Mouse (Mus musculus) ES-Bruce4 (cell line): ENCODE results near the gene Ntsr1. TPM values are rescaled to one million over a fixed set of nuclear protein-coding genes. Genes with fewer than 3 reads are reported as not detected.

Source experiments
- H3K27ac ChIP-seq: 2 replicates; pipeline ENCODE4 v1.5.1; 2012; ENCODE audit warnings: low read length, inconsistent platforms; ENCODE audit not compliant: insufficient read depth
- H3K27me3 ChIP-seq: 2 replicates; pipeline ENCODE4 v1.6.1; 2012; ENCODE audit warnings: mild to moderate bottlenecking, low read length, inconsistent platforms; ENCODE audit not compliant: control insufficient read depth, poor library complexity, insufficient read depth, severe bottlenecking
- H3K36me3 ChIP-seq: 2 replicates; pipeline ENCODE4 v1.6.1; 2012; ENCODE audit warnings: inconsistent platforms, mild to moderate bottlenecking, low read length, moderate library complexity; ENCODE audit not compliant: control insufficient read depth, poor library complexity, insufficient read depth, severe bottlenecking
- H3K4me1 ChIP-seq: one replicate; pipeline ENCODE4 v1.8.1; 2011; ENCODE audit warnings: low read length; ENCODE audit not compliant: control insufficient read depth, insufficient read depth
- H3K4me3 ChIP-seq: 2 replicates; pipeline ENCODE4 v1.5.1; 2011; ENCODE audit warnings: low read depth, mild to moderate bottlenecking, low read length
- H3K9ac ChIP-seq: 2 replicates; pipeline ENCODE4 v1.6.1; 2012; ENCODE audit warnings: low read depth, mild to moderate bottlenecking, inconsistent platforms; ENCODE audit not compliant: poor library complexity, severe bottlenecking
- H3K9me3 ChIP-seq: replicated peaks from 2 replicates; pipeline ENCODE4 v1.6.1; 2012; ENCODE audit warnings: mild to moderate bottlenecking, low read length, inconsistent platforms; ENCODE audit not compliant: control insufficient read depth, poor library complexity, insufficient read depth, severe bottlenecking
- CTCF ChIP-seq: IDR thresholded peaks from one replicate; pipeline ENCODE4 v1.8.1; 2011; ENCODE audit warnings: low read depth, low read length
- EP300 ChIP-seq: IDR thresholded peaks from 2 replicates; pipeline ENCODE4 v1.6.1; 2011; ENCODE audit warnings: low read depth, low read length; ENCODE audit not compliant: insufficient read depth
- POLR2A ChIP-seq: IDR thresholded peaks from one replicate; pipeline ENCODE4 v1.8.1; 2011; ENCODE audit warnings: low read length; ENCODE audit not compliant: insufficient read depth
- polyA plus RNA-seq: library from polyadenylated mRNA; stranded (reverse); fragments of >200 nt; gene quantifications from 2 replicates; pipeline ENCODE4 v1.2.4, GENCODE M21; 2011; ENCODE audit warnings: low read depth; ENCODE audit not compliant: missing spikeins, insufficient read depth, insufficient read length

Gene Ntsr1
- polyA plus RNA-seq, 1 experiment, result not detected

DNA sequence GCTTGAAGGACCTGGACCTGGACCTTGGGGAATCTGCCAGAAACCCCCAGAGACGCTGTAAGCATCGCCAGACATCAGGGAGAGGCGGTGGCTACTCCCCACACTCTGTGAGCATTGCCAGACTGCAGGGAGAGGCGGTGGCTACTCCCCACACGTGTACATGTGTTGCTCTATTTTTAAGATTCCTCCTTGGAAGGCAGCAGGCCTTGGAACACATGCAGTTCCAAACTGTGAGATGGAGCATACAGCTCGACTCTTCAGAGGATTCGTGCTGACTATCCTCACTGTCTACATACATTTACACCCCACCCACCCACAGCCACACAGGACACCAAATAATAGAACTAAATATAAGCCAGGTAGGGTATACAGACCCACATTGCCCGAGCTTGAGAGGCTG lies 3.9 kb upstream of the Ntsr1 start:
- Histone ChIP-seq H3K27ac (no peak overlapping the region), H3K36me3 (no peaks in the 10 kb centered on the region), H3K9me3 (no peaks in the 10 kb centered on the region), H3K27me3 (no peaks in the 10 kb centered on the region), H3K4me3 (no peak overlapping the region), H3K4me1 (no peaks in the 10 kb centered on the region), H3K9ac (no peak overlapping the region)
- TF ChIP-seq POLR2A (no peak), CTCF (no peak), EP300 (no peak)

DNA sequence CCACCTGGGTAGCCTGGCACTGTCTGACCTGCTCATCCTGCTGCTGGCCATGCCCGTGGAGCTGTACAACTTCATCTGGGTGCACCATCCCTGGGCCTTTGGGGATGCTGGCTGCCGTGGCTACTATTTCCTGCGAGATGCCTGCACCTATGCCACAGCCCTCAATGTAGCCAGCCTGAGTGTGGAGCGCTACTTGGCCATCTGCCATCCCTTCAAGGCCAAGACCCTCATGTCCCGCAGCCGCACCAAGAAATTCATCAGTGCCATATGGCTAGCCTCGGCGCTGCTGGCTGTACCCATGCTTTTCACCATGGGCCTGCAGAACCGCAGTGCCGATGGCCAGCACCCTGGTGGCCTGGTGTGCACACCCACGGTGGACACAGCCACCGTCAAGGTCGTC lies 950 bp downstream of the Ntsr1 start:
- Histone ChIP-seq H3K36me3 (no peaks in the 10 kb centered on the region), H3K9me3 (no peaks in the 10 kb centered on the region), H3K27ac (no peak overlapping the region), H3K4me1 (no peaks in the 10 kb centered on the region), H3K4me3 (no peak overlapping the region), H3K27me3 (no peaks in the 10 kb centered on the region), H3K9ac (no peak overlapping the region)
- TF ChIP-seq CTCF (no peak), POLR2A (no peak), EP300 (no peak)

DNA sequence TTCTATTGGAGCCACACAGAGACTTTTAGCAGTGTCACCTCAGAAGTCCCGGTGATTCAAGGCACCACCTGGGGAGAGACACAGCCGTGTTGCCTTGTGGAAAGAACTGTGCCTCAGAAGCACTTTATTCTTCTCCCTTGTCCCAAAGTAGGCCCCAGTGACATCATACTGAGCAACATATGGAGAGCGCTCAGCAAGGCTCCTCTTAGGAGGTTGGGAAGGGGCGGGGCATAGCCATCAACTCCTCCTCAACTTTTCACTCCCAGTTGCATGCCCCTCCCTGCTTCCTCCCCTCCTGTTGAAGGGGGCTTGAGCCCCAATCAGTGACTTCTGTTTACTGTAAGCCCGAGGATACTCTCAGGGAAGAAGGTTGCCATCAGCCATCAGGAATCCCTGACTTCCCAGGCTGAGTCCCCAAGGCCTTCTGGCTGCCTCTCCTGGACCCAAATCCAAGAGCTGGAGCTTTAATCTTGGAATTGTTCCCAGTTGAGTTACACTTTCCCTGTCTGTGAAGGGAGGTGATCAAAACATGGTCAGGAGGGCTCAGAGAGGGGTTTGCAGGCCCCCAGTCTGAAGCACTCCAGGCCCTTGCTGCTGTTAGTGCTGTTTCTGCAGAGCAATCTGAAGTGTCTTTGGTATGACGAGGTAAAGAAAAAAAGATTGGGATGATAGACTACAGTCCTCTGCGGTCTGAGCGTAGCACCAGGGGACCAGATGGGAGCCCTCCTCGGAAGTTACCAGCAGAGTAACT lies 1.6 kb downstream of the Ntsr1 start:
- TF ChIP-seq POLR2A (no peak), EP300 (no peak), CTCF (no peak)
- Histone ChIP-seq H3K36me3 (no peaks in the 10 kb centered on the region), H3K9ac (no peak overlapping the region), H3K27me3 (no peaks in the 10 kb centered on the region), H3K9me3 (no peaks in the 10 kb centered on the region), H3K4me1 (no peaks in the 10 kb centered on the region), H3K4me3 (no peak overlapping the region), H3K27ac (no peak overlapping the region)

DNA sequence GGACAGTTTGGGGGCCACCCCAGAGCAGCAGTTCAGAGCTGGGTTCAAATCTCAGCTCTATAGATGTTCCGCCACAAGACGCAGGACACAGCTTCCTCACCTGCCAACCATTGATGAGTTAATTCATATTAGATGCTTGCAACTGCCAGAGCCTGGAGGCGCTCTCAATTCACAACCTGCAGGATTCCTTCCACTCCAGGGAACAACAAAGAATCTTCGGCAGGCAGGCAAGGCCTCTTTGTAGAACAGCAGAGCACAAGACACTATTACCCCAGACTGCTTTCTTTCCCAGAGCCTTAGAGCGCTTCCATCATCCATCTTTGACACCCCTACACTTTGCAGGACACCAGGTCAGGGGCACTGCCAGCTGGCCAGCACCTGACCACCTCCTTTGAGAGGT lies 6.5 kb downstream of the Ntsr1 start:
- H3K4me3 ChIP-seq, result no peak overlapping the region
- H3K9me3 ChIP-seq, result no peaks in the 10 kb centered on the region
- H3K36me3 ChIP-seq, result no peaks in the 10 kb centered on the region
- no peaks in the 10 kb centered on the region for H3K27me3 ChIP-seq
- H3K4me1 ChIP-seq, result no peaks in the 10 kb centered on the region
- TF ChIP-seq POLR2A, result no peak
- no peak for TF ChIP-seq CTCF
- no peak for TF ChIP-seq EP300
- H3K9ac ChIP-seq, result no peak overlapping the region
- H3K27ac ChIP-seq, result no peak overlapping the region

DNA sequence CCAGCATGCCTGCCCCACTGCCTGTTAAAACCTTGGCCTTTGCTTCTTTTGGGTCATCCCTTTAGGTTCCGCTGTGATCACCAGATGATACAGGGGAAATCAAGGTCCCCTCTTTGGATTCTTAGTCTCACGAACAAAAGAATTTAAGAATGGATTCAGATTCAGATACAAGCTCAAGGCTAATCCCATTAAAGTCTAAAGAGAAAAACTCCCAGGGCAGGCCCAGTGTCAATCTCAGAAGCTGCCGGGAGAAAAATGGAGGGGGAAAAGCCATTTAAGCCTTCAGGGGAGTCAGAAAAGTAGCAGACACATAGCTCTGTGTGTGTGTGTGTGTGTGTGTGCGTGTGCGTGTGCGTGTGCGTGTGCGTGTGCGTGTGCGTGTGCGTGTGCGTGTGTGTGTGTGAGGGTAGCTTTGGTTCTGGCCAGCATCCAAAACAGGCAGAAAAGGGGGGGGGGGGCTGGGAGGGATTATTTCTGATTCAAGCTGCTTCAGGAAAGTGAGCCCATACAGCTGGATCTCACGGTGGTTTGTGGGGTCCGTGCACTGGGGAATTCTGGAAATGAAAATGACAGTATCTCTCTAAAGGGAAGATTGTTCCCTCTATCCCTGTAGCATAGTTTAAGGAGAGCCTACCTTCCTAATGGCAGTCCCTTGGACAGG lies 8.8 kb downstream of the Ntsr1 start:
- Histone ChIP-seq H3K9ac (no peak overlapping the region), H3K27me3 (no peaks in the 10 kb centered on the region), H3K36me3 (no peaks in the 10 kb centered on the region), H3K27ac (no peak overlapping the region), H3K4me1 (no peaks in the 10 kb centered on the region), H3K9me3 (no peaks in the 10 kb centered on the region), H3K4me3 (no peak overlapping the region)
- TF ChIP-seq CTCF (no peak), POLR2A (no peak), EP300 (no peak)

DNA sequence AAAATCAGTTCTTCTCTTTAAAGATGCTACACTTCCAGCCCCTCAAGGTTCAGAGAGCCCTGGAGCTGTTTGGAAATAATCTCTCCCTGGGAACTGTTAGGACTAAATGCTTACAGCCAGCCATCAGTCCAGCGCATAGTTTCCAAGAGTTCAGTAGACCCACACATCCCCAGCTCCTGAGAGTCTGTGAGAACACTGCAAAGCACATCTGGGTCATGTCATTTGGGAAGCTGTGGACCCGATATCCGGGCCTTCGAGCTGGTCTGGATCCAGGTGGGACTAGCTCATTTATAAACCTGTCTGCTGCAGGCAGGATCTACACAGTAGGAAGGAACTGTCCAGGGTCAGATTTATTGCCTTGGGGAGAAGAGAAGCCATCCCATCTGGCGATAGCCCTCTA lies 11.1 kb downstream of the Ntsr1 start:
- TF ChIP-seq POLR2A (no peak), EP300 (no peak), CTCF (no peak)
- Histone ChIP-seq H3K27me3 (no peaks in the 10 kb centered on the region), H3K9ac (no peak overlapping the region), H3K4me1 (no peaks in the 10 kb centered on the region), H3K27ac (no peak overlapping the region), H3K4me3 (no peak overlapping the region), H3K9me3 (no peaks in the 10 kb centered on the region), H3K36me3 (no peaks in the 10 kb centered on the region)
